Mouse (Mus musculus) kidney, adult 18-20 months (tissue): ENCODE results near the gene Pkd1l2.
A peak's percentile ranks its signal among the peaks of the same experiment; 100 is the strongest.

Experiments
- DNase-seq: peaks from one replicate; pipeline ENCODE4 v3.0.0; 2021

Gene Pkd1l2

DNA sequence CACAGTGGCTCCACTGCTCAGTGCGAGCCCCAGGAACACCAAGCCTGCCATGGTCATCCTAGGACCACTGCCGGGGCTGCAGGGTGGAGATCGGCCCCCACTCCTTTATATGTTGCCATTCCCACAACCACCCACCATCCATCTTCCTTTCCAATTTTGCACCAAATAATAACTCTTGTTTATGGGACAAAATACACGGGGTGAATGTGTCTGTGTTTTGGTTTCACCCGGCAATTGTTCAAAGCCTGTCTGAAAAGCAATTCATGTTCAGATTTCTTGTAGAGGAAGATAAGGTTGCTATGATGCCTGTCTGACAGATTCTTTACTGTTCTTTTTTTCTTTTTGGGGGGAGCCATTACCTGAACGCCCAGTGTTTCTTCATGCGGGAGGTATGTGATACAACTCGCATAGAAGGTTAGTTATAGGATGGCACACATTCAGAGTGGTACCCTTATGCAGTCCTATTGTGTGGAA, at the start of gene Pkd1l2:
Gene Pkd1l2 (minus strand): TSS at position 51 of the 474 bp plus-strand sequence.
- no peak for DNase-seq

DNA sequence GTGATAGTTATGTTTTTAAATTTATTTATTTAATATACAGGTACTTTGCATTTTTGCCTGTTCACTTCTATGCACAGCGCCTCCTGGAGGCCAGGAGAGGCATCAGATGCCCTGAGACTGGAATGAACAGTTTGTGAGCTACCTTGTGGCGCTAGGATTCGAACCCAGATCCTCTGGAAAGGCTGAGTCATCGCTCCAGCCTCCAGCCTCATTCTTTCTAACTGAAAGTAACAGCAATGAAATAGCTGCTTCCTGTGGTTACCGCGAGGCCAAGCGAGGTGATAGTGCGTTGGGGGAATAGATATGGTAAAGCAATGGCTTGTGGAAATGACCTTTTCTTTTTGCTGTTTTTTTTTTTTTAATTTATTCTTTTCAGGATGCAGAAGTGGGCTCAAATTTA, 44.8 kb upstream of the Pkd1l2 start:
- no peak for DNase-seq

DNA sequence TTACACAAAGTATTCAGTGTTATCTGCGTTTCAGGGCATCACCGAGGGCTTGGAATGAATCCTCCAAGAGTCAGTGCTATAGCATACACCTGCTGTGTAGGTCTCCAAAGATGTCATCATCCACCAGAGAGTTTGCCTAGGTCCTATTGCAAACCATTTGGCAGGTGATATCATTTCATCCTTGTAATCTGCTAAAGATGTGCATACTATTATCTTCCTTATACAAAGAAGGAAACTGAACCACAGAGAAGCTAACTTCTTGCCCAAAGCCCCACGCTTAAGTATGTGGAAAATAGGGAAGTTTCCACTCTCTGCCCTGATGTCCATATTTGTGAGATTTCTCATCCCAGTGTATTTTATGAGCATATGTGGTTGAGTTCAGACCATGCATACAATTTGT, 44.2 kb upstream of the Pkd1l2 start:
- DNase-seq, result no peak

DNA sequence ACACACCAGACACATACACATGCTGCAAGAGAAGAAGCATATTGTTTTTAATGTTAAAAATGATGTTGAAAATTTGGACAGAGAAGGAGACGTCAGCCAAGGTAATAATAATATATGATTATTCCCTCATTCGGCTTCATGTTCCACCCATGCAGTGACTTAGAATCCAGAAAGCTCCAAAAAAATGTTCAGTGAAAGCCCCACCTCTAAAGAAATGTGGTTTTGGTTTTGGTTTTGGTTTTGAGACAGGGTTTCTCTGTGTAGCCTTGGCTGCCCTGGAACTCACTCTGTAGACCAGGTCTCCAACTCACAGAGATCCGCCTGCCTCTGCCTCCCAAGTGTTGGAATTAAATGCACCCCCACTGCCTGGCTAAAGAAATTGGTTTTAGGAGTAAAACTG, 43.6 kb upstream of the Pkd1l2 start:
- DNase-seq, result no peak

DNA sequence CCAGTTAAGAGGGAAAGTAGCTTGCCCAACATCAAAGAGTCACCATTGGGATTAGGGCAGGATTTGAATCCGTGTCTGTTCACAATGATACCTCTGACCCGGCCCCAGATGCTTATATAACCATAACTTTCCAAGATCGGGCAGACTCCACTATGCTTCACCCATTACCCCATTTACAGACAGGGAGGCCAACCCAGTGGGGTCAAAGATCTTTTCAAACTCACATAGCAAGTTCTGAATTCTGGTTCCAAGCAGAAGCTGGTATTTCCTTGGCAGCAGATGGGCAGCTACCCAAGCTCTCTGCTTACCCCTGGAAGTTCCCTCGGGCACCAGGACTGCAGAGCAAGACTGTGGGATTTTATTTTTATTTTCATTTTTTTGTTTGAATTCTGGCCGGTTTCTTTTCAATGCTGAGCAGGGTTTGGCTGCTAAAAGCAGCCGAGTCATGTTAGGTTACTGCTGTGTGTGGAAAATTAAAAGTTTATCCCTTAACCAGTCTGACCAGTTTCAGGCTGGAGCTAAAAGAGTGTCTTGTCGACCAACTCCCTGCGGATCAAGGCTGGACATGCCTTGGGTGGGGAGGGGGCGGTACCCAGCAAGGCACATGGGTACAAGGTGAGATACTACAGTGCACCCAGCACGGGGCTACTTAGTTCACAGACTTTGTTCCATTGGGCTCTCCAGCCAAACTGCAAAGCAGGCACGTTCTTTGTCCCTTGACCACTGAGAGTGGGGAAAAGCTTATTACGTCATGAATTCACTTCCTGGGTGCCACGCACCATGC, 41.8 kb upstream of the Pkd1l2 start:
- peak; percentile 20 for DNase-seq

DNA sequence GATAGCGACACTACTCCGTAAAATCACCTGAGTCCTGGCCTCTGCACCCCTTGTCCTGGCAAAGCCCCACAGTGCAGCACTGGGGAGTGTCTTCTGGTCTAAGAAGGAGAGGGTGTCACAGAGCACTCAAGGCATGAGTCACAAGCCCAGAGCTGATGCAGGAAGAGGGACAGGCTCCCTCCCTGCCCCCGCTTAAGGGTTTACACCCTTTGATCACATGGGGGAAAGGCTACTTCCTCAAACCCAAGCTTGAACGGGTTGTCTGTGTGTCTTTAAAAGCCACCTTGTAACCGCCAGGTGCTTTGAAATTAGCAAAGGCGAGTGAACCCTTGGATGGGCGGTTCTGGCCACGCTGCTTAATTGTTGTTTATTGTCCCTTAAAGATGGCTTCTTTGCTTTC, 39.0 kb upstream of the Pkd1l2 start:
- no peak for DNase-seq

DNA sequence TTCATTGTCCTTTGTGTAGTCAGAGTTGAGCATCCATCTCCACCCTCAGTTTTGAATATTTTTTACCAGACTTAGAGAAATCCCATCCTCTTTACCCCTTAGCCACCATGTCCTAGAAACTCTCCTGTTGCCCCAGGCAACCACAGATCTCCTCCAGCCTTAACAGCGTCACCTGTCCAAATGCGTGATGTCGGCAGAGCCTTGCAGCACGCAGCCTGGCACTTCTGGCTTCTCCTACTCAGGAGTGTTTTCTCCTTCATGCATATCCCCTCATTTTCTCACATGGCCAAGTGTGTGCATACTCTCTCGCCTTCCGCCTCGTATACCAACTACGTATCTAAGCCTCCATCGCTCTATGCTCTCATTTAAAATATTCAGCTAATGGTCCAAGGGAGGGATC, 36.2 kb upstream of the Pkd1l2 start:
- no peak for DNase-seq

DNA sequence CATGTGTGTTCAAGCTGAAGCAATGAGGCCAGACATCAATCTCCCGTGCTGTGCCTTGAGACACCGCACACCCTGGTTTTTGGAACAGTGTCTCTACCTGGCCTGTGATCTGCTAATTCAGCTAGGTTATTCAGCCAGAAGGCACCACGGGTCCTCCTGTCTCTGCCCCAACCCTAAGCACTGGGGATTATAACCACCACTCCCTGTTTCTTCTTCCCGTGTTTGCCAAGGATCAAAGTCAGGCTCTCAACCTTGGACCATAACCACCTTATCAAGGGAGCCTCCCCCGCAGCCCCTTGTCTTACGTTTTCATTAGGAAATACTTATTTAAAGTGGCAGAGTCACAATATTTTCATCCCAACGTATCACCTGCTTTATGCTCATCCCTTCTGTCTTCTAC, 34.3 kb upstream of the Pkd1l2 start:
- no peak for DNase-seq

DNA sequence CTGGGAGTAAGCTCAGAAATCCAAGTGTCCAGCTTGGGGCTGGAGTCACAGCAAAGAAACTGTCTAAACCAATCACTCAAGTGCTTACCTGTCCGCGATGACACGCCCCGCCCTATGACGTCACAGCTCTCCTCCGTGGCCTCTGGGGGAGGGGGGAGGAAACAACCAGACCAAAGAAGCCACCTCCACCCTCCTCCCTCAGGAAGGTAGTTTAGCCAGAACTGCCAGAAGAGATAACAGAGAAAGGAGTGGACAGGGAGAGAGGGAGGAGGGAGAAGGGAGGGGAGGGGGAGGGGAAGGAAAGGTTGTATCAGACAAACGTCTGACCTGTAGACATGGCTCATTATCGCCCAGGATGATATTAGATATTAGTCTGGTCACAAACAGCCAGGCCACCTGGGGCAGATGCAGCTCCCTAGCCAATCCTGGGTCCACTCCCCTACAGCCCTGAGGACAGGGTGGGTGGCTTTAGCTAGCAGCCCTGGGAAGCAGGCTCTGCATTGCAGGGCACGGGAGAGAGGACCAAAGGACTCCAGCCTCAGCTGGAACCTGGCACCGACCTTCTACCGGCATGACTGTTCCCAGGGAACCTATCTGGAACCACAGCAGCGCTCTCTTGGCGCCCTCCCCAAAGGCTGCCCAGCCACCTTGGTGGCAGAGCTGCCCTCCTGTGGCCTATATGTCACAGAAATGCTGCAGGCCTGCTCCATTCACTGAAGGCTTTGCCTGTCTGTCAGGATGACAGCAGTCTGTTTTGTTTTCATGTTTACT, 33.6 kb upstream of the Pkd1l2 start:
- DNase-seq, result peak; percentile 31

DNA sequence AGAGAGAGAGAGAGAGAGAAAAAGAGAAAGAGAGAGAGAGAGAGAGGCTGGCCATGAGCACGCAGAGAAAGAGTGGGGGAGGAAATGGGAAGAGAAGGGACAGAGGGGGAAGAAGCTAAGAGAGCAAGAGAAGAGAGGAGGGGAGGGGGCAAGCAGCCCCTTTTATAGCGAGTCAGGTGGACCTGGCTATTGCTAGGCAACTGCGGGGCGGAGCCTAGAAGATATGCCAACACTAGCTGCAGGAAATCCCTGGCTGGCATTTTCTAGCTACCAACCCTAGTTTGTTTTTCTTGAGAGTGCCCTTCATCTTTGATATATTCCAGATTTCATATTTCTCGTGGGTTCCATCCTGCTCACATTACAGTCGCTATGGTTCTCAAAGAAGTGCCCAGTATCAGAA, 32.8 kb upstream of the Pkd1l2 start:
- no peak for DNase-seq

DNA sequence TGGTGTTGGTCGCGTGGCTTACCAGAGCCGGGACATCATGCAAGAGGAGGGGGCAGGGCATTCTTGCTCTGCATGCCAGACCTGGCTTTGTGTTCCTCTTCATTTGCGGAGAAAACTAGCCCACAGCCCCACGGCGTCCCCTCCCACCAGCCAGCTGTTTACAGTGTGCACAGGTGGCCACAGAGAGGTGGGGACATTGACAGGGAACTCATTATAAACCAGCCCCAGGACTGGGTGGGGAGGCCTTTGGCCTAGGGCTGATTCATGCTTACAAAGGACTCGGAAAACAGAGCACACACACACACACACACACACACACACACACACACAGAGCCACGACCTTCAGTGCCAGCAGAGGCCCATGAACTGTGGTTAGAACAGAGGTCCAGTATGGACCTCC, 30.0 kb upstream of the Pkd1l2 start:
- DNase-seq, result no peak

DNA sequence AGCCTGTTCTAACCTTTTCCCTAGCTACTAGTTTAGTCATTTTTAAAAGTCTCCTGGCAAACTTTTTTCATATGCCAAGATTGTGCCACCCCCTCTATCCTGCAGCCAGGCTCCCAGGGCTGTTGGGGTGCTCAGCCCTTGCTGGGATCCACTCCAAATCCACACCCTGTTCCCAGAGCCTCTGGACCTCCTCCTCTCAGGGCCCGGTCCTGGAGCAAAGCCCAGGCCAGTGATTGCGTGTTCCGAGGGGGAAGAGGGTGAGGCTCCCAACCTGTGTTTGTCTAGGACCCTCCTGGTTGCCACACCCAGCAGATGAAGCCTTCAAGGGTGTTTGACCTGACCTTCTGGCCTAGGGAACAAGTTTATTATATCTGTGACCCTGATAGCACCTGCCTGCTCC, 29.4 kb upstream of the Pkd1l2 start:
- DNase-seq, result no peak

DNA sequence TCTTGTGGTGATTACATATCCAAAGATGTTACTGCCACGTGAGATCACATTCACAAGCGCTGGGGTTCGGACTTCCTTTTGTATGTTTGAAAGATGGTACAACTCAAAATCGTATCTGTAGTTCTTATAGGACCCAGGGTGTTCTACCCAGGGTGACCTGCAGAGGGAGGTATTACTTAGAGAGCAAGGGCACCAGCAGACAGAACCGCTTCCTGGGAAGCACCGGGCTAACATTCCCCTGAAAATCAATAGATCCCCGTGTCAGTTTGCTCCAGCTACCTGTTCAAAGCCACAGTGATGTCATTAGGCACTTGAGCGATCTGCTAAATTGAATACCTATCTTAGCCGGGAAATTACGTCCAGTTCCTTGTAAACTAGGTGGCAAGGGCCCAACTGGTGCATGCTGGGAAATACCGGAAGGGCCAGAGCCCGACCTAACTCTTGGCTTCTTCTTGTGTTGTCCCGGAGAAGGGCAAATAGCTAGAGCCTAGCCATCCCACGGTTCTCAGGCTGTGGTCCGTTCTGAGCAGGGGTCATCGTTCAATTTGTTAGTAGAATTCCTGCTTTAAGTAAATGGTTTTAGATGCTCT, 27.6 kb upstream of the Pkd1l2 start:
- DNase-seq, result peak; percentile 84

DNA sequence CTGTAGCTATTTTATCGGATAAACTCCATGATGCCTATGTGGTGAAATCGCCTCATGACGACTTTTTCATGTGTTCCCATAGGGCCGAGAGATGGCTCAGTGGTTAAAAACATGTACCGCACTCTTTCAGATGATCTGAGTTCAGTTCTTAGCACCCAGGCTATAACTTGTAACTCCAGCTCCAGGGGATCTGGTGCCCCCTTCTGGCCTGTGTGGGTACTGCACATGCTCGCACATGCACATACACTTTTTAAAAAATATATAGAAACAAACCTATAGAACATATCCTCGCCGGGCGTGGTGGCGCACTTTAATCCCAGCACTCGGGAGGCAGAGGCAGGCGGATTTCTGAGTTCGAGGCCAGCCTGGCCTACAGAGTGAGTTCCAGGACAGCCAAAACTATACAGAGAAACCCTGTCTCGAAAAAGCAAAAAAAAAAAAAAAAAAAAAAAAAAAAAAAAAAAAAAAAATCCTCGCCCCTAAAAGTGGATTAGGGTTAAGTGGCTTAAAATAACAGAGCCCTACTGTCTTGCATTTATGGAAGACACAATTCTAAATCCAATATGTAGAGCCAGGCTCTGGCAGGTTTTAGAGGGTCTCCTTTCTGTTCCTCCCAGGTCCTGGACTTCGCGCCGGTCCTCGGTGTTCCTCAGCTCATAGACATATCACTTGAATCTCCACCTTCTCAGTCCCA, 26.9 kb upstream of the Pkd1l2 start:
- peak; percentile 19 for DNase-seq

DNA sequence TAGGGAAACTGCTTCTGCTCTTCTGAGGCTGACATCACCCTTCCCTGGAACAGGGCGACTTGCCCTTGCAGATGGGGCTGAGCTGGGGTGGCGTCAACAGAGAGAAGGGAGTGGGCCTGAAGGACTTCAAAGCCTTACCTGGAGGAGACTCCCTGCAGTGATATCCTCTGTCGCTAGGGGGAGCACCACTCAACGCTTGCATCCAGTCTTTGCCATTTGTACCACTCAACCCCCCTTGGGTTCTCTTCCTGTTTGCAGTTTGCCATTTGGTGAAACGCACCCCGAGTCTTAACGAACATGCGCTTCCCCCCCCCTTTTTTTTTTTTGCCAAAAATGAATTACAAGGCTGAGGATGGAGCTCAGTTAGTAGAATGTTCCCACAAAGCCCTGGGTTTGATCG, 25.3 kb upstream of the Pkd1l2 start:
- DNase-seq, result peak; percentile 78

DNA sequence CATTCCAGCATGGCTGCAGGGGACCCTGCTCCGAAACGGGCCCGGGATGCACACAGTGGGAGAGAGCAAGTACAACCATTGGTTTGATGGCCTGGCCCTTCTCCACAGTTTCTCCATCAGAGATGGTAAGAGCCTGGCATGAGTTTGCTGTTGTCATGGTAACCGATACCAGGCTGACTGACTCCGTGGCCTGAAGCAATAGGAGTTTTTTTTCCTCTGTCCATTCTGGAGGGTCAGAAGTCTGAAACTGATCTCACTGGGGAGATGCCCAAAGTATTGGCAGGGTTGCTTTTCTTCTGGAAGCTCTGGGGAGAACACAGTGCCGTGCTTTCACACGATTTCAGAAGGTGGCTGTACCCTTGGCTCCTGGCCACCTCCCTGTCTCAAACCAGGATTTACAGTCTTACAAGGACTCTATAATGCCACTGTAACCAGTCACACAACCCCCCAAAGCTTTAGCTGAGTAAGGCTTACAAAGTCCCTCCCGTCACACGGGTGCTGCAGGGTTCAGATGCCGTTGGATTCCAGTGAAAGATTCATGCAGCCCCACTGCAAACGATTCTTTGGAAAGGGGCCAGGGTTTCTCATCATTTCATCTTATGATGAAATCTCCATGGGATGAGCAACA, 15.4 kb upstream of the Pkd1l2 start:
- DNase-seq, result no peak

DNA sequence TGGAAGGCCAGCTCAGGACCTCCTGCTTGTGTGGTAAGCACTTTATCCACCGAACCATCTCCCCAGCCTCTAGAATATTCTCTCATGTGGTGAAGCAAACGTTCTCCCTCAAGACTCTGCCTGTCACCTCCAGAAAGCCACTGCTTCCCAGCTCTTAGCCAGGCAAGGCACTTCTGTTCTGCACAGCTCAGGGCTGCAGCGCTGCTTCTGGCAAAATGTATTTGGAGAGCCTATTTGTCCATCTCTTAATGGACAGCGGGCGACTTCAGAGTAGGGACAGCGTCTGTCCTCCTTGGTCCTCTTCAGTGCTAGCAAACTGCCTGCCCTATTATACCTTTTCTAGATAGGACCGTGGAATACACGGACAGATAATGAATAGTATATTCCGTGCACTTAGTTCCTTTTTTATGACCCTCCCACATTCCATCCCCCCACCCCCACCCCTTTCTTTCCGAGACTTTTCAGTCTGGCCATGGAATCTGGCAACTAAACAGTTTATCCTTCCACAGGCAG, 14.9 kb upstream of the Pkd1l2 start:
- no peak for DNase-seq

DNA sequence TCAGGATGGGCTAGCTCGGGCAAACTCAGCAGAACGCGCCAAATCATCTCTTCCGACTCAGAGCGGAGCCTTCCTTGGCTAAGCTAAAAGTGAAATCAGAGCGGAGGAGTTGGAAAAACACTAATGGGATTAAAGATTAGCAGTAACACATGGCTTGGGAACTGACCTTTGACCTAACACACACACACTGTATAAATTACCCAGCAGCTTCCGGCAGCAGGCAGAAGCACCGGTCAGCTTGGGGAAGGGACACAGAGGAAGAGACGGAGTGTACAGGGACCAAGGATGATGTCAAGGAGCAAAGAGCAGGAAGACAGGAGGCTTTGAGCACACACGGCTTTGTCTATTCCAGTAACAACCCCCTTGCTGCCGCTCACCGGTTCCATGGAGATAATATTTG, 13.4 kb upstream of the Pkd1l2 start, which contains the start of gene Bco1:
Gene Bco1 (plus strand): TSS at position 208 of the 400 bp plus-strand sequence.
- peak; percentile 54 for DNase-seq

DNA sequence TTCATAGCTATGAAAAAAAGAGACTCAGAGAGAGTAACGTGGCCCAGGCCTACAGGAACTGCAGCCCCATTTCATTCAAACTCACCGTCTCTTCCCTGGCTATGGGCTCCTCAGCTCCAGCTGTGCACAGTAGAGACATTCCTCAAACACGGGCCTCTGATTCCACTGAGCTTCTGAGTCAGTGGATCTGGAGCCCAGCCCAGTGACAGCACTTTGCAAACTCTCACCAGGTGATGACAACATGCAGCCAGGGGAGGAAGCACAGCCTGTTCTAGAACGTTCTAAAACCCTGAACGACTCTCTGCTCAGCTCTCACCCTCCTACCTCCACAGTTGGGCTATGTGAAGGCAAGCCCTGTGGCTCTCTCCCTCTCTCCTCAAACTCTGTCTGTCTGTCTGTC, 11.8 kb upstream of the Pkd1l2 start:
- DNase-seq, result no peak

DNA sequence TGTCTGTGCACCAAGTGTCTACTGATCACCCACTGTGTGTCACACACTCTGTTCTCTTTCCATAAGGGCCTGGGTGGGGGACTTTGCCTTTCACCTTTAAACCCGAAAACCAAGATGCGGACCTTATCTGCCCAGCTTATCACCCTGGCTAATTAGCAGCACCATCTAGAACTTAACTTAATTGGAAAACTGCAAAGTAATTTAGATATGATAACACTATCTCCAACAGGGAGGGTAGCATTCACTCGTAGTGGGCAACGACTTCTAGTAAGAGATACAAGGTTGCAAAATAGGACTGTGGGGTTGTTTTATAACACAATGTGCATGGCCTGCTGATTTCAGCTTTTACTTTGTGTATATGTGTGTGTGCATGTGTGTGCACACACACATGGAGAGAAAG, 7.6 kb upstream of the Pkd1l2 start:
- no peak for DNase-seq

DNA sequence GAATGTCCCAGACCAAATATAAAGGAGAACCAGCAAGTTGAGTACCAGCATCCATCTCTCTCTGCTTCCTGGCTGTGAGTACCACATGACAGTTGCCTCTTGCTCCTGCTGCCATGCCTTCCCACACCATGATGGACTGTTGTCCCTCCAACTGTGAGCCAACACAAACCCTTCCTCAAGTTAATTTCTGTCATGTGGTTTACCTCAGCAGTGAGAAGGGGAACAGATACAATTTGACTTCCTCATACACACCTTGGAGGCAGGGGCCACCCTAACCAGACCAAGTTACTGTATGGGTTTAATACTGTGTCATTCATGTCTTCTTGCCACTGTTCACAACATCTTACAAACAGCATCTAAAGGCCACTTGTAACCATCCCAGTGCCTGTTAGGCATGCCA, 4.8 kb upstream of the Pkd1l2 start:
- DNase-seq, result no peak

DNA sequence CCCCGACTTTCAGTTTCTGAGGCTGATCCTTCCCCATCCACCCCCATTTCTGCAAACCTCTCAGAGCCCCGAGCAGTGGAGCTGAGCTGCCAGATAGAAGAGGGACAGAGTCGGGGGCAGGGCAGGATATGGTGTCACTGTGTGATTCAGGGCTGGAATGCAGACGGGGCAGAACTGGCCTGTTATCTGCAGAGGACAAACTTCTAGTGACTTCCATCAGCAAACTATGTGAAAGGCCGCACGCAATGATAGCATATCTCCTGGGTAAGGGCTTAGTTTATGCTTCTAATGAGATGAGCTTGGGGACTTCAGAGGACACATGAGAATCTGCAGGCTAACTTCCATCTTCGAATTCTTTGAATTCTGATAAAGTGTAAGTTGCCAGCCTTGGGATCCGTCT, 3.3 kb upstream of the Pkd1l2 start:
- DNase-seq, result no peak
